Mouse (Mus musculus): ENCODE data around the gene Mrgpra6. TPM values are rescaled to one million over a fixed set of nuclear protein-coding genes. Genes with fewer than 3 reads are reported as not detected.

Mrgpra6 gene
- not detected in 2 replicates for polyA plus RNA-seq (2014; fragmentation: Nextera tagmentation; extraction: Ambion mirVana)

- 44% methylated on average over 4 of the region's 4 CpGs for WGBS
- H3K4me1 ChIP-seq (ENCODE audit: control insufficient read depth in 2 of 2, insufficient read depth in 2 of 2, low read length in 2 of 2) = no peaks in the 10 kb centered on the region
- no peak within 1 kb of the TSS for H3K27ac ChIP-seq (replicated peaks in 1 of 2; ENCODE audit: control insufficient read depth in 1 of 2, insufficient read depth in 1 of 2, low read depth in 2 of 2, low read length in 2 of 2)
- no peak within 1 kb of the TSS for H3K9ac ChIP-seq (ENCODE audit: low read length)
- H3K27me3 ChIP-seq (ENCODE audit: control insufficient read depth, insufficient read depth, low read length) = no peaks in the 10 kb centered on the region
- no peaks in the 10 kb centered on the region for H3K36me3 ChIP-seq (ENCODE audit: control insufficient read depth, insufficient read depth, low read length)
- H3K4me3 ChIP-seq (ENCODE audit: control insufficient read depth in 1 of 2, insufficient read depth in 1 of 2, low read depth in 1 of 2, low read length in 2 of 2) = no peak within 1 kb of the TSS
- no peak for ATAC-seq (ENCODE audit: insufficient number of reproducible peaks, insufficient read depth, low FRiP score, low read depth)
- H3K9me3 ChIP-seq (ENCODE audit: control insufficient read depth, low read length) = no peaks in the 10 kb centered on the region
- H3K4me2 ChIP-seq (ENCODE audit: low read length) = no peak within 1 kb of the TSS
Observed at GRCm38 (mm10) chr7:47204830-47205229, at the start of gene Mrgpra6. Gene Mrgpra6 (minus strand): TSS chr7:47204920.

GRCm38 (mm10) chr7:47252770-47253169 lies 48.0 kb upstream of the Mrgpra6 start, which contains the start of gene Mrgpra9:
Gene Mrgpra9 (minus strand): TSS chr7:47252848.
- no peak within 1 kb of the TSS for H3K4me3 ChIP-seq (ENCODE audit: control insufficient read depth in 1 of 2, insufficient read depth in 1 of 2, low read depth in 1 of 2, low read length in 2 of 2)
- no peak for ATAC-seq (ENCODE audit: insufficient number of reproducible peaks, insufficient read depth, low FRiP score, low read depth)
- no peak within 1 kb of the TSS for H3K27ac ChIP-seq (replicated peaks in 1 of 2; ENCODE audit: control insufficient read depth in 1 of 2, insufficient read depth in 1 of 2, low read depth in 2 of 2, low read length in 2 of 2)
- no peaks in the 10 kb centered on the region for H3K4me1 ChIP-seq (ENCODE audit: control insufficient read depth in 2 of 2, insufficient read depth in 2 of 2, low read length in 2 of 2)
- no peaks in the 10 kb centered on the region; the same call in 1 of the 2 replicates for H3K9me3 ChIP-seq (ENCODE audit: control insufficient read depth, low read length)
- no peak within 1 kb of the TSS for H3K9ac ChIP-seq (ENCODE audit: low read length)
- no peaks in the 10 kb centered on the region for H3K36me3 ChIP-seq (ENCODE audit: control insufficient read depth, insufficient read depth, low read length)
- no peaks in the 10 kb centered on the region for H3K27me3 ChIP-seq (ENCODE audit: control insufficient read depth, insufficient read depth, low read length)
- no peak within 1 kb of the TSS for H3K4me2 ChIP-seq (ENCODE audit: low read length)
- 28% methylated on average over 1 of the region's 1 CpGs for WGBS

GRCm38 (mm10) chr7:47244658-47245057 lies 39.9 kb upstream of the Mrgpra6 start:
- Histone ChIP-seq H3K9me3 (ENCODE audit: control insufficient read depth, low read length) (no peaks in the 10 kb centered on the region; the same call in 1 of the 2 replicates), H3K4me1 (ENCODE audit: control insufficient read depth in 2 of 2, insufficient read depth in 2 of 2, low read length in 2 of 2) (no peaks in the 10 kb centered on the region), H3K27ac (replicated peaks in 1 of 2; ENCODE audit: control insufficient read depth in 1 of 2, insufficient read depth in 1 of 2, low read depth in 2 of 2, low read length in 2 of 2) (no peak overlapping the region), H3K36me3 (ENCODE audit: control insufficient read depth, insufficient read depth, low read length) (no peaks in the 10 kb centered on the region), H3K27me3 (ENCODE audit: control insufficient read depth, insufficient read depth, low read length) (no peaks in the 10 kb centered on the region), H3K9ac (ENCODE audit: low read length) (no peak overlapping the region), H3K4me3 (ENCODE audit: control insufficient read depth in 1 of 2, insufficient read depth in 1 of 2, low read depth in 1 of 2, low read length in 2 of 2) (no peak overlapping the region), H3K4me2 (ENCODE audit: low read length) (no peak overlapping the region)
- ATAC-seq (ENCODE audit: insufficient number of reproducible peaks, insufficient read depth, low FRiP score, low read depth) = no peak
- whole genome bisulfite sequencing = 51% methylated on average over 3 of the region's 3 CpGs

GRCm38 (mm10) chr7:47195271-47195670 lies 9.4 kb downstream of the Mrgpra6 start:
- Histone ChIP-seq H3K4me2 (ENCODE audit: low read length) (no peak overlapping the region), H3K27me3 (ENCODE audit: control insufficient read depth, insufficient read depth, low read length) (no peaks in the 10 kb centered on the region), H3K9ac (ENCODE audit: low read length) (no peak overlapping the region), H3K36me3 (ENCODE audit: control insufficient read depth, insufficient read depth, low read length) (no peaks in the 10 kb centered on the region), H3K4me3 (ENCODE audit: control insufficient read depth in 1 of 2, insufficient read depth in 1 of 2, low read depth in 1 of 2, low read length in 2 of 2) (no peak overlapping the region), H3K9me3 (ENCODE audit: control insufficient read depth, low read length) (no peaks in the 10 kb centered on the region), H3K4me1 (ENCODE audit: control insufficient read depth in 2 of 2, insufficient read depth in 2 of 2, low read length in 2 of 2) (no peaks in the 10 kb centered on the region), H3K27ac (replicated peaks in 1 of 2; ENCODE audit: control insufficient read depth in 1 of 2, insufficient read depth in 1 of 2, low read depth in 2 of 2, low read length in 2 of 2) (no peak overlapping the region)
- no peak for ATAC-seq (ENCODE audit: insufficient number of reproducible peaks, insufficient read depth, low FRiP score, low read depth)
- 59% methylated on average over 1 of the region's 1 CpGs for WGBS

GRCm38 (mm10) chr7:47170814-47171213 lies 33.9 kb downstream of the Mrgpra6 start:
- H3K4me2 ChIP-seq (ENCODE audit: low read length) = no peak overlapping the region
- whole genome bisulfite sequencing = 54% methylated on average over 5 of the region's 5 CpGs
- no peak overlapping the region for H3K4me3 ChIP-seq (ENCODE audit: control insufficient read depth in 1 of 2, insufficient read depth in 1 of 2, low read depth in 1 of 2, low read length in 2 of 2)
- no peaks in the 10 kb centered on the region for H3K9me3 ChIP-seq (ENCODE audit: control insufficient read depth, low read length)
- ATAC-seq (ENCODE audit: insufficient number of reproducible peaks, insufficient read depth, low FRiP score, low read depth) = no peak
- H3K9ac ChIP-seq (ENCODE audit: low read length) = no peak overlapping the region
- H3K27ac ChIP-seq (replicated peaks in 1 of 2; ENCODE audit: control insufficient read depth in 1 of 2, insufficient read depth in 1 of 2, low read depth in 2 of 2, low read length in 2 of 2) = no peak overlapping the region
- no peaks in the 10 kb centered on the region for H3K4me1 ChIP-seq (ENCODE audit: control insufficient read depth in 2 of 2, insufficient read depth in 2 of 2, low read length in 2 of 2)
- no peaks in the 10 kb centered on the region for H3K36me3 ChIP-seq (ENCODE audit: control insufficient read depth, insufficient read depth, low read length)
- H3K27me3 ChIP-seq (ENCODE audit: control insufficient read depth, insufficient read depth, low read length) = no peaks in the 10 kb centered on the region

- H3K9ac ChIP-seq (ENCODE audit: low read length) = no peak overlapping the region
- H3K27me3 ChIP-seq (ENCODE audit: control insufficient read depth, insufficient read depth, low read length) = peaks cover 3% of the 10 kb centered on the region; the same call in 1 of the 2 replicates
- ATAC-seq (ENCODE audit: insufficient number of reproducible peaks, insufficient read depth, low FRiP score, low read depth) = no peak
- H3K9me3 ChIP-seq (ENCODE audit: control insufficient read depth, low read length) = no peaks in the 10 kb centered on the region
- H3K27ac ChIP-seq (replicated peaks in 1 of 2; ENCODE audit: control insufficient read depth in 1 of 2, insufficient read depth in 1 of 2, low read depth in 2 of 2, low read length in 2 of 2) = no peak overlapping the region
- H3K4me3 ChIP-seq (ENCODE audit: control insufficient read depth in 1 of 2, insufficient read depth in 1 of 2, low read depth in 1 of 2, low read length in 2 of 2) = no peak overlapping the region
- no peak overlapping the region for H3K4me2 ChIP-seq (ENCODE audit: low read length)
- WGBS = 73% methylated on average over 4 of the region's 4 CpGs
- no peaks in the 10 kb centered on the region for H3K4me1 ChIP-seq (ENCODE audit: control insufficient read depth in 2 of 2, insufficient read depth in 2 of 2, low read length in 2 of 2)
- no peaks in the 10 kb centered on the region for H3K36me3 ChIP-seq (ENCODE audit: control insufficient read depth, insufficient read depth, low read length)
Observed at GRCm38 (mm10) chr7:47165028-47165427, 39.7 kb downstream of the Mrgpra6 start.

GRCm38 (mm10) chr7:47163203-47163602 lies 41.5 kb downstream of the Mrgpra6 start:
- no peak for ATAC-seq (ENCODE audit: insufficient number of reproducible peaks, insufficient read depth, low FRiP score, low read depth)
- no peaks in the 10 kb centered on the region for H3K36me3 ChIP-seq (ENCODE audit: control insufficient read depth, insufficient read depth, low read length)
- H3K4me3 ChIP-seq (ENCODE audit: control insufficient read depth in 1 of 2, insufficient read depth in 1 of 2, low read depth in 1 of 2, low read length in 2 of 2) = no peak overlapping the region
- H3K27ac ChIP-seq (replicated peaks in 1 of 2; ENCODE audit: control insufficient read depth in 1 of 2, insufficient read depth in 1 of 2, low read depth in 2 of 2, low read length in 2 of 2) = no peak overlapping the region
- no peak overlapping the region for H3K9ac ChIP-seq (ENCODE audit: low read length)
- WGBS = 83% methylated on average over 4 of the region's 4 CpGs
- H3K4me1 ChIP-seq (ENCODE audit: control insufficient read depth in 2 of 2, insufficient read depth in 2 of 2, low read length in 2 of 2) = no peaks in the 10 kb centered on the region
- no peak overlapping the region for H3K4me2 ChIP-seq (ENCODE audit: low read length)
- H3K27me3 ChIP-seq (ENCODE audit: control insufficient read depth, insufficient read depth, low read length) = peaks cover 3% of the 10 kb centered on the region; the same call in 1 of the 2 replicates
- H3K9me3 ChIP-seq (ENCODE audit: control insufficient read depth, low read length) = no peaks in the 10 kb centered on the region

GRCm38 (mm10) chr7:47158451-47158850 lies 46.3 kb downstream of the Mrgpra6 start:
- no peak overlapping the region for H3K27ac ChIP-seq (replicated peaks in 1 of 2; ENCODE audit: control insufficient read depth in 1 of 2, insufficient read depth in 1 of 2, low read depth in 2 of 2, low read length in 2 of 2)
- H3K4me2 ChIP-seq (ENCODE audit: low read length) = no peak overlapping the region
- peaks cover 4% of the 10 kb centered on the region; the same call in 1 of the 2 replicates for H3K9me3 ChIP-seq (ENCODE audit: control insufficient read depth, low read length)
- H3K4me3 ChIP-seq (ENCODE audit: control insufficient read depth in 1 of 2, insufficient read depth in 1 of 2, low read depth in 1 of 2, low read length in 2 of 2) = no peak overlapping the region
- no peak for ATAC-seq (ENCODE audit: insufficient number of reproducible peaks, insufficient read depth, low FRiP score, low read depth)
- 64% methylated on average over 2 of the region's 2 CpGs for WGBS
- no peaks in the 10 kb centered on the region for H3K4me1 ChIP-seq (ENCODE audit: control insufficient read depth in 2 of 2, insufficient read depth in 2 of 2, low read length in 2 of 2)
- H3K9ac ChIP-seq (ENCODE audit: low read length) = no peak overlapping the region
- no peaks in the 10 kb centered on the region for H3K36me3 ChIP-seq (ENCODE audit: control insufficient read depth, insufficient read depth, low read length)
- no peaks in the 10 kb centered on the region for H3K27me3 ChIP-seq (ENCODE audit: control insufficient read depth, insufficient read depth, low read length)

All from heart, embryonic 14.5 days (tissue).